Mouse (Mus musculus): Measurements from ENCODE around the gene Trdmt1. TPM values are rescaled to one million over a fixed set of nuclear protein-coding genes. Genes with fewer than 3 reads are reported as not detected.

Gene Trdmt1
- total RNA-seq (2023; ENCODE audit: inconsistent age): 5.1 to 9.9 TPM (median 6.9 TPM) in 4 replicates

DNA sequence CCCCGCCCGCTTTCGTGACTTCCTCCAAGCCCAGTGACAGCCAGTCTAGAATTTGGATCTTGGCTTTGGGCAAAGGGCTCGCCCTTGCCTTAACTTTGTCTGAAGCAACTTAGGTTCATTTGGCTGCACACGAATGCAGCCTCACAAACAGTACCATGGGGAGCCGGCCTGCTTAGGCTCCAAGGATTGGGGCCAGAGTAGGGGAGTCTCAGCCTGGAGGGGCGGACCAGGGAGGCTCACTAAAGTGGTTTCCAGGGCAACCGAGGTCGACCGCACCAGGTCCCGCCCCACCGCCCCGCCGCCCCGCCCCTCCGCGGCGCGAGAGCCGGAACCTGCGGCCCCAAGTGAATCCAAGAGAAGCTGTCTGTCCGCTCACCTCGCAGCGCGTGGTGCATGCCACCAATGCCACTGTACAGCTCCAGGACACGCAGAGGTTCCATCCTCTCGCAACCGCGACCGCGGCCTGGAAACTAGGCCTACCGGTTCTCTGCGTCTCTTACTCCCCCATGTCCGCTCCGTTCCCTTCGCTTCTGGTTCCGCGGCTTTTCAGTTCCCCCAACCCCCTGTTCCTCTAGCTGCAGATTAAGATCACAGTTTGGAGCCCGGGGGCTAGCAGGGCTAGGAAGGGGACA, at the start of gene Trdmt1:
TSS of gene Trdmt1 (minus strand) at position 476 of the 632 bp plus-strand sequence.

DNA sequence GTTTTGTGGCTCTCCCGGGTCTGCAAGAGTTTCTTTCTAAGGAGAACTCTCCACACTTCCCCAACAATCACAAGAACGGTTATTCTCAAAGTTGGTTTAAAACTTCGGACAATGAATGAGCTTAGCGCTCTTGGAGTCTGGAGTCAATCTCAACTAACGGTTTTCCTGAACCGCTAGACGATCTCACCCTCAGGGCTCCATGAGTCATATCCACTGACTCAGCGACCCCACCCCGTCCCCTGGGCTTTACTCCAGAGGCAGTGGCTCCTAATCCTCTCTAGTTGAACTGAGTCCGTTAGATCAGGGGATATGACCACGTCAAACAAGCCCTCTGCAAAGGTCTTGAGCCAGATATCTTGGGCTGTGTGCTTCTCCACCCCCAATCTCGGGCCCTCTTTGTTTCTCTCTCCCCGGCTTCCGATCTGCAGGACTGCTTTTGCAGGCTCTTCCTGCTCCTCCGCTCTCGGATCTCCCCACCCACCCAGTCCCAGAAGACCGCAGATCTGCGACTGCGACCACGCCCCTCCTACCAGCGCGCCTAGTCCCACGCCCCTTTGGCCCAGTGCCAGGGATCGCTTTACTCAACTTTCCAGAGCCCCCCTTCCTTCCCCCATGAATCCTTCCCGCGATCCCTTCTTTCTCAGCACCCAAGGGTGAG, 29.1 kb upstream of the Trdmt1 start, which contains the start of gene Vim:
TSS of gene Vim (plus strand) at position 520 of the 658 bp plus-strand sequence.

DNA sequence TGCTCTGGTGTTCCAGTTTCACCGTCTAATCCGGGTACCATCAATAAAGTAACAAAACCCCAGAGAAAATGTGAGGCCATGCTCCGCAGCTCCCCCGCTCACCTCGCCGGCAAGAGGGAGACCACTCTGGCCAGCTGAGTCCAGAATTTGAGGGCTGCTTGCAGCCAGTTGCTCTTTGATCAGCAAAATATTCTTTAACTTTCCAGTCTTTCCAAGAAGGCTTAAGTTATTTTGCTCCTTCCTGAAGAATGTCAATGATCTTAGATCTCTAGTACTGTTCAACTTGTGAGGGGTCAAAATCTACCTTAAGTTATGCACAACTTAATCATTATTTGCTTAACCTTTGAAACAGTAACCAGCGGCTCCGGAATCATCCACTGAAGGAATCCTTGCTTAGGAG, 52.7 kb downstream of the Trdmt1 start, which contains the start of gene Cubn:
TSS of gene Cubn (minus strand) at position 80 of the 400 bp plus-strand sequence.

Other genes with a start within 250 kb of the Trdmt1 start
- not detected in 4 replicates for gene Cubn, start 52.9 kb downstream of the Trdmt1 start, total RNA-seq (2023; ENCODE audit: inconsistent age)
- 369 to 484 TPM (median 431 TPM) in 4 replicates for gene Vim, start 29.3 kb upstream of the Trdmt1 start, total RNA-seq (2023; ENCODE audit: inconsistent age)
- gene St8sia6, start 249.4 kb upstream of the Trdmt1 start, total RNA-seq (2023; ENCODE audit: inconsistent age): 4.3 to 5.4 TPM (median 4.4 TPM) in 4 replicates